Mouse (Mus musculus) bone marrow, adult 2 months (tissue): ENCODE measurements around the gene Myrfl.

Experiments
- CTCF ChIP-seq: fragments of 200-500 bp; IDR thresholded peaks from 2 replicates; pipeline ENCODE4 v1.5.1; 2011; ENCODE audit warnings: low read length, control low read depth; ENCODE audit not compliant: control insufficient read depth, insufficient read depth
- POLR2A ChIP-seq: fragments of 200-500 bp; IDR thresholded peaks from 2 replicates; pipeline ENCODE4 v1.6.1; 2011; ENCODE audit warnings: low read depth, mild to moderate bottlenecking, control low read depth, low read length, borderline replicate concordance; ENCODE audit not compliant: control insufficient read depth

- TF ChIP-seq POLR2A = no peak
- TF ChIP-seq CTCF = no peak
These were observed 145.8 kb downstream of the Myrfl start for GRCm38 (mm10) chr10:116750895-116751294.
